Mouse (Mus musculus) skeletal muscle tissue, adult 2 months (tissue): ENCODE measurements around the gene Ptprd.

Experiments used
- DNase-seq: peaks from one replicate; pipeline ENCODE4 v3.0.0-alpha.2; 2012; ENCODE audit warnings: low read depth, low spot score

The Ptprd gene

GRCm38 (mm10) chr4:76223720-76224119 lies 1988.0 kb downstream of the Ptprd start:
- DNase-seq = no peak

- DNase-seq = no peak
Observed at GRCm38 (mm10) chr4:76222520-76222919, 1989.2 kb downstream of the Ptprd start.

- no peak for DNase-seq
Observed at GRCm38 (mm10) chr4:76218065-76218464, 1993.7 kb downstream of the Ptprd start.

- DNase-seq = no peak
Observed at GRCm38 (mm10) chr4:76215141-76215540, 1996.6 kb downstream of the Ptprd start.

GRCm38 (mm10) chr4:76199321-76199720 lies 2012.4 kb downstream of the Ptprd start:
- no peak for DNase-seq

- no peak for DNase-seq
Observed at GRCm38 (mm10) chr4:76194762-76195161, 2017.0 kb downstream of the Ptprd start.

GRCm38 (mm10) chr4:76193496-76193895 lies 2018.3 kb downstream of the Ptprd start:
- DNase-seq = no peak

- DNase-seq = no peak
Observed at GRCm38 (mm10) chr4:76192031-76192430, 2019.7 kb downstream of the Ptprd start.

- no peak for DNase-seq
Observed at GRCm38 (mm10) chr4:76190788-76191187, 2021.0 kb downstream of the Ptprd start.

- no peak for DNase-seq
Observed at GRCm38 (mm10) chr4:76183095-76183494, 2028.7 kb downstream of the Ptprd start.

GRCm38 (mm10) chr4:76179497-76179896 lies 2032.3 kb downstream of the Ptprd start:
- no peak for DNase-seq

- no peak for DNase-seq
Observed at GRCm38 (mm10) chr4:76175086-76175485, 2036.7 kb downstream of the Ptprd start.

GRCm38 (mm10) chr4:76155750-76156149 lies 2056.0 kb downstream of the Ptprd start:
- DNase-seq = no peak

GRCm38 (mm10) chr4:76154190-76154589 lies 2057.6 kb downstream of the Ptprd start:
- no peak for DNase-seq

GRCm38 (mm10) chr4:76144925-76145324 lies 2066.8 kb downstream of the Ptprd start:
- no peak for DNase-seq

GRCm38 (mm10) chr4:76144333-76144732 lies 2067.4 kb downstream of the Ptprd start:
- DNase-seq = no peak

- no peak for DNase-seq
Observed at GRCm38 (mm10) chr4:76137901-76138300, 2073.9 kb downstream of the Ptprd start.

- DNase-seq = no peak
Observed at GRCm38 (mm10) chr4:76136625-76137024, 2075.1 kb downstream of the Ptprd start.

GRCm38 (mm10) chr4:76091845-76092244 lies 2119.9 kb downstream of the Ptprd start:
- no peak for DNase-seq

- peak; percentile 15 for DNase-seq
Observed at GRCm38 (mm10) chr4:76089866-76090265, 2121.9 kb downstream of the Ptprd start.

GRCm38 (mm10) chr4:76076051-76076450 lies 2135.7 kb downstream of the Ptprd start:
- no peak for DNase-seq

GRCm38 (mm10) chr4:76073286-76073685 lies 2138.5 kb downstream of the Ptprd start:
- no peak for DNase-seq

GRCm38 (mm10) chr4:76071720-76072119 lies 2140.0 kb downstream of the Ptprd start:
- no peak for DNase-seq

GRCm38 (mm10) chr4:76056836-76057235 lies 2154.9 kb downstream of the Ptprd start:
- DNase-seq = no peak
